Mouse (Mus musculus) left cerebral cortex, adult 9 months (tissue): Measurements from ENCODE around the gene Rasal1.

ENCODE experiments used
- DNase-seq, 2 experiments: peaks; one replicate each; pipeline ENCODE4 v3.0.0; 2022; ENCODE audit warnings: low spot score in 2 of 2

The Rasal1 gene

GRCm38 (mm10) chr5:120653873-120654272, 5.3 kb downstream of the Rasal1 start:
- DNase-seq, result no peak

GRCm38 (mm10) chr5:120656281-120656751, 7.7 kb downstream of the Rasal1 start:
- peak in 1 of 2 experiments; percentile 76 for DNase-seq

GRCm38 (mm10) chr5:120660816-120661215, 12.2 kb downstream of the Rasal1 start:
- no peak for DNase-seq

- DNase-seq, result no peak
These were observed 16.3 kb downstream of the Rasal1 start for GRCm38 (mm10) chr5:120664888-120665287.

GRCm38 (mm10) chr5:120668761-120669160, 20.1 kb downstream of the Rasal1 start:
- DNase-seq, result no peak

GRCm38 (mm10) chr5:120670132-120670531, 21.5 kb downstream of the Rasal1 start:
- DNase-seq, result no peak

GRCm38 (mm10) chr5:120671865-120672264, 23.3 kb downstream of the Rasal1 start:
- DNase-seq, result no peak

- peak in 1 of 2 experiments; percentile 77 for DNase-seq
These were observed 25.0 kb downstream of the Rasal1 start for GRCm38 (mm10) chr5:120673626-120674025.

- no peak for DNase-seq
These were observed 25.9 kb downstream of the Rasal1 start for GRCm38 (mm10) chr5:120674229-120675145.

- no peak for DNase-seq
These were observed 28.9 kb downstream of the Rasal1 start for GRCm38 (mm10) chr5:120677516-120677915.

- peak; percentile 90 to 93 for DNase-seq
These were observed 31.3 kb downstream of the Rasal1 start for GRCm38 (mm10) chr5:120679676-120680555.

- DNase-seq, result no peak
These were observed 32.3 kb downstream of the Rasal1 start for GRCm38 (mm10) chr5:120680918-120681317.

GRCm38 (mm10) chr5:120682982-120683771, 34.6 kb downstream of the Rasal1 start:
- DNase-seq, result no peak

GRCm38 (mm10) chr5:120685678-120686077, 37.1 kb downstream of the Rasal1 start:
- DNase-seq, result no peak

GRCm38 (mm10) chr5:120686749-120687483, 38.3 kb downstream of the Rasal1 start:
- DNase-seq, result no peak

- no peak for DNase-seq
These were observed 38.9 kb downstream of the Rasal1 start for GRCm38 (mm10) chr5:120687484-120687851.

- DNase-seq, result no peak
These were observed 39.3 kb downstream of the Rasal1 start for GRCm38 (mm10) chr5:120687897-120688296.

- no peak for DNase-seq
These were observed 39.8 kb downstream of the Rasal1 start for GRCm38 (mm10) chr5:120688434-120688833.

GRCm38 (mm10) chr5:120690417-120690816, 41.8 kb downstream of the Rasal1 start:
- no peak for DNase-seq

- DNase-seq, result no peak
These were observed 43.4 kb downstream of the Rasal1 start for GRCm38 (mm10) chr5:120692034-120692433.
